Mouse (Mus musculus): ENCODE results near the gene Atg4a.

DNA sequence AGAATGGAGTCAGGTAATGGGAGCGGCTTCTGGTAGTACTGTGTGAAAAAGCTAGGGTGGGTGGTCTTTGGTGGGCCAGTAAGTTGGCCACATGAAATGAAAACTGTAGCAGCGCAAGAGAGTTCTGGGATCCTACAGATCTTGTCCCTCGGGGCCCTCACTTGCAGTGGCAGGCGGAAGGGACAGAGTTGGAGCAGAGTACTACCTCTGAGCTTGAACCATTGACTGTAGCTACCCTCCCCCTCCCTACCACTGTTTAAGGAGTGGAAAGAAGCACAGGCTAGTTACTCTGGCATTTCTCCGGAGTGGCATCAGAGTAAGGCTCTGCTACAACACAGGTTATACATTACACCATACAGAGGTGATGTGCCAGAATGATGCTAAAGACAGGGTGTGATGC is 252 bp downstream of the Atg4a start:
- no peak for TF ChIP-seq CTCF (IDR thresholded peaks at IDR 0.05; ENCODE audit: low read depth)
- no peak for TF ChIP-seq EP300 (IDR thresholded peaks at IDR 0.05; ENCODE audit: low read depth)
